Mouse (Mus musculus): ENCODE results near the gene Triap1.
"Not testable (repeated sequence)": the region's sequence is repeated elsewhere in the genome, so short reads cannot be mapped to it uniquely, and the experiment has no call there.

The Triap1 gene

GRCm38 (mm10) chr5:115340007-115340406, 1.0 kb upstream of the Triap1 start:
- no peak for DNase-seq

- no peak for DNase-seq
Measured at GRCm38 (mm10) chr5:115341314-115342165, 515 bp downstream of the Triap1 start.

- peak; percentile 77 for DNase-seq
Measured at GRCm38 (mm10) chr5:115347564-115347963, 6.5 kb downstream of the Triap1 start.

GRCm38 (mm10) chr5:115348546-115349224, 7.7 kb downstream of the Triap1 start, which contains the start of gene Cox6a1:
Cox6a1 (minus strand) TSS chr5:115348981.
- peak; percentile 99 for DNase-seq

- no peak for DNase-seq
Measured at GRCm38 (mm10) chr5:115349225-115349555, 8.2 kb downstream of the Triap1 start.

- DNase-seq = no peak
Measured at GRCm38 (mm10) chr5:115351348-115351747, 10.3 kb downstream of the Triap1 start.

GRCm38 (mm10) chr5:115355070-115355469, 14.0 kb downstream of the Triap1 start:
- no peak for DNase-seq

- DNase-seq = peak; percentile 45
Measured at GRCm38 (mm10) chr5:115358872-115359271, 17.8 kb downstream of the Triap1 start.

GRCm38 (mm10) chr5:115359438-115359837, 18.4 kb downstream of the Triap1 start:
- DNase-seq = no peak

GRCm38 (mm10) chr5:115359851-115360372, 18.9 kb downstream of the Triap1 start:
- DNase-seq = no peak

- DNase-seq = no peak
Measured at GRCm38 (mm10) chr5:115362216-115362615, 21.2 kb downstream of the Triap1 start.

- peak; percentile 79 for DNase-seq
Measured at GRCm38 (mm10) chr5:115362819-115363714, 22.0 kb downstream of the Triap1 start.

GRCm38 (mm10) chr5:115364782-115365181, 23.8 kb downstream of the Triap1 start:
- no peak for DNase-seq

GRCm38 (mm10) chr5:115371736-115372135, 30.7 kb downstream of the Triap1 start:
- DNase-seq = no peak

- no peak for DNase-seq
Measured at GRCm38 (mm10) chr5:115373441-115374203, 32.6 kb downstream of the Triap1 start.

- DNase-seq = no peak
Measured at GRCm38 (mm10) chr5:115374204-115374820, 33.3 kb downstream of the Triap1 start.

GRCm38 (mm10) chr5:115375436-115375835, 34.4 kb downstream of the Triap1 start:
- DNase-seq = no peak

- not testable (repeated sequence) for DNase-seq
Measured at GRCm38 (mm10) chr5:115378882-115379281, 37.9 kb downstream of the Triap1 start.

- no peak for DNase-seq
Measured at GRCm38 (mm10) chr5:115391935-115392334, 50.9 kb downstream of the Triap1 start.

- no peak for DNase-seq
Measured at GRCm38 (mm10) chr5:115392969-115393368, 51.9 kb downstream of the Triap1 start.
